Mouse (Mus musculus): Measurements from ENCODE around the gene Rptor.

Rptor gene

GRCm38 (mm10) chr11:119738990-119739846 lies 136.5 kb downstream of the Rptor start:
- DNase-seq (ENCODE audit: low spot score): no peak

GRCm38 (mm10) chr11:119741401-119741800 lies 138.7 kb downstream of the Rptor start:
- no peak for DNase-seq (ENCODE audit: low spot score)

GRCm38 (mm10) chr11:119744436-119744835 lies 141.7 kb downstream of the Rptor start:
- no peak for DNase-seq (ENCODE audit: low spot score)

GRCm38 (mm10) chr11:119745333-119745732 lies 142.6 kb downstream of the Rptor start:
- DNase-seq (ENCODE audit: low spot score): no peak

- no peak for DNase-seq (ENCODE audit: low spot score)
Observed at GRCm38 (mm10) chr11:119754459-119754858, 151.8 kb downstream of the Rptor start.

GRCm38 (mm10) chr11:119758214-119758613 lies 155.5 kb downstream of the Rptor start:
- DNase-seq (ENCODE audit: low spot score): no peak

GRCm38 (mm10) chr11:119758705-119759327 lies 156.1 kb downstream of the Rptor start:
- DNase-seq (ENCODE audit: low spot score): no peak

GRCm38 (mm10) chr11:119762911-119763310 lies 160.2 kb downstream of the Rptor start:
- no peak for DNase-seq (ENCODE audit: low spot score)

GRCm38 (mm10) chr11:119766023-119766422 lies 163.3 kb downstream of the Rptor start:
- no peak for DNase-seq (ENCODE audit: low spot score)

- DNase-seq (ENCODE audit: low spot score): no peak
Observed at GRCm38 (mm10) chr11:119766782-119767459, 164.2 kb downstream of the Rptor start.

- no peak for DNase-seq (ENCODE audit: low spot score)
Observed at GRCm38 (mm10) chr11:119767525-119767924, 164.8 kb downstream of the Rptor start.

GRCm38 (mm10) chr11:119768511-119768910 lies 165.8 kb downstream of the Rptor start:
- DNase-seq (ENCODE audit: low spot score): no peak

- DNase-seq (ENCODE audit: low spot score): no peak
Observed at GRCm38 (mm10) chr11:119769666-119770065, 167.0 kb downstream of the Rptor start.

- no peak for DNase-seq (ENCODE audit: low spot score)
Observed at GRCm38 (mm10) chr11:119770985-119771384, 168.3 kb downstream of the Rptor start.

GRCm38 (mm10) chr11:119772896-119773295 lies 170.2 kb downstream of the Rptor start:
- DNase-seq (ENCODE audit: low spot score): no peak

GRCm38 (mm10) chr11:119775076-119775760 lies 172.5 kb downstream of the Rptor start:
- DNase-seq (ENCODE audit: low spot score): no peak

- DNase-seq (ENCODE audit: low spot score): no peak
Observed at GRCm38 (mm10) chr11:119777236-119777635, 174.5 kb downstream of the Rptor start.

GRCm38 (mm10) chr11:119777872-119778271 lies 175.2 kb downstream of the Rptor start:
- DNase-seq (ENCODE audit: low spot score): no peak

GRCm38 (mm10) chr11:119780290-119780689 lies 177.6 kb downstream of the Rptor start:
- no peak for DNase-seq (ENCODE audit: low spot score)

GRCm38 (mm10) chr11:119781165-119781564 lies 178.5 kb downstream of the Rptor start:
- DNase-seq (ENCODE audit: low spot score): no peak

GRCm38 (mm10) chr11:119781726-119782125 lies 179.0 kb downstream of the Rptor start:
- no peak for DNase-seq (ENCODE audit: low spot score)

- no peak for DNase-seq (ENCODE audit: low spot score)
Observed at GRCm38 (mm10) chr11:119783653-119784052, 180.9 kb downstream of the Rptor start.
